Mouse (Mus musculus) neural tube, embryonic 11.5 days (tissue): ENCODE measurements around the gene Brip1. TPM values are rescaled to one million over a fixed set of nuclear protein-coding genes. Genes with fewer than 3 reads are reported as not detected.

Source experiments
- ATAC-seq: fragments of 200-750 bp; cut with Nextera tagmentation; 2 replicates; pipeline ENCODE4 v1.8.0; 2017; ENCODE audit warnings: moderate number of reproducible peaks, mild to moderate bottlenecking, moderate TSS enrichment, moderate library complexity; ENCODE audit not compliant: insufficient read depth, low FRiP score, low TSS enrichment
- DNase-seq: peaks from one replicate; pipeline ENCODE4 v3.0.0-alpha.2; 2015; ENCODE audit warnings: low spot score
- H3K27ac ChIP-seq: fragments of 300-500 bp; sonication (generic); 2 replicates; pipeline ENCODE4 v1.5.1; 2014; ENCODE audit warnings: low read depth, mild to moderate bottlenecking, low read length
- H3K27me3 ChIP-seq: fragments of 300-500 bp; sonication (generic); 2 replicates; pipeline ENCODE4 v1.6.1; 2014; ENCODE audit warnings: mild to moderate bottlenecking, low read length, mixed read lengths; ENCODE audit not compliant: control insufficient read depth, insufficient read depth
- H3K36me3 ChIP-seq: fragments of 300-500 bp; sonication (generic); 2 replicates; pipeline ENCODE4 v1.6.1; 2014; ENCODE audit warnings: mild to moderate bottlenecking, low read length, moderate library complexity, mixed read lengths; ENCODE audit not compliant: control insufficient read depth, insufficient read depth
- H3K4me1 ChIP-seq: fragments of 300-500 bp; sonication (generic); 2 replicates; pipeline ENCODE4 v1.6.1; 2014; ENCODE audit warnings: low read length, mixed read lengths; ENCODE audit not compliant: control insufficient read depth, insufficient read depth
- H3K4me2 ChIP-seq: fragments of 300-500 bp; sonication (generic); 2 replicates; pipeline ENCODE4 v1.6.1; 2014; ENCODE audit warnings: low read depth, mild to moderate bottlenecking, moderate library complexity
- H3K4me3 ChIP-seq: fragments of 300-500 bp; sonication (generic); 2 replicates; pipeline ENCODE4 v1.5.1; 2014; ENCODE audit warnings: low read depth, low read length
- H3K9ac ChIP-seq: fragments of 300-500 bp; sonication (generic); 2 replicates; pipeline ENCODE4 v1.6.1; 2014; ENCODE audit warnings: mild to moderate bottlenecking, low read length
- H3K9me3 ChIP-seq: fragments of 300-500 bp; sonication (generic); 2 replicates; pipeline ENCODE4 v1.6.1; 2016; ENCODE audit warnings: low read length; ENCODE audit not compliant: control insufficient read depth
- WGBS: fragments of 180-500 bp; shearing (Covaris S2); extraction: QIAGEN DNeasy Blood & Tissue Kit; methylation state at CpG from one replicate; pipeline ENCODE4 v1.1.7; 2014; 5-methylcytosine and 5-hydroxymethylcytosine counted together
- polyA plus RNA-seq: library from polyadenylated mRNA; unstranded; fragments of >200 nt; fragmentation: Nextera tagmentation; extraction: Ambion mirVana; gene quantifications from 2 replicates; pipeline ENCODE4 v1.2.1, GENCODE M21; 2014

Gene Brip1
- polyA plus RNA-seq, 1 experiment from 2014 or later, result 9.6 TPM

GRCm38 (mm10) chr11:86088815-86089214 lies 112.2 kb downstream of the Brip1 start:
- Histone ChIP-seq H3K27ac (no peak overlapping the region), H3K4me3 (no peak overlapping the region), H3K4me1 (no peaks in the 10 kb centered on the region), H3K9me3 (no peaks in the 10 kb centered on the region), H3K27me3 (no peaks in the 10 kb centered on the region), H3K4me2 (no peak overlapping the region), H3K9ac (no peak overlapping the region), H3K36me3 (no peaks in the 10 kb centered on the region)
- ATAC-seq (no peak), DNase-seq (no peak)

GRCm38 (mm10) chr11:86084522-86084921 lies 116.5 kb downstream of the Brip1 start:
- Histone ChIP-seq H3K9ac (no peak overlapping the region), H3K4me2 (no peak overlapping the region), H3K9me3 (no peaks in the 10 kb centered on the region), H3K4me1 (no peaks in the 10 kb centered on the region), H3K36me3 (no peaks in the 10 kb centered on the region), H3K27me3 (no peaks in the 10 kb centered on the region), H3K4me3 (no peak overlapping the region), H3K27ac (no peak overlapping the region)
- 91% methylated on average over 4 of the region's 4 CpGs for WGBS
- ATAC-seq, result no peak
- DNase-seq, result no peak

GRCm38 (mm10) chr11:86078025-86078424 lies 123.0 kb downstream of the Brip1 start:
- H3K4me1 ChIP-seq, result no peaks in the 10 kb centered on the region
- H3K9me3 ChIP-seq, result no peaks in the 10 kb centered on the region
- WGBS, result 93% methylated on average over 8 of the region's 8 CpGs
- no peak for DNase-seq
- no peaks in the 10 kb centered on the region for H3K27me3 ChIP-seq
- no peak overlapping the region for H3K27ac ChIP-seq
- H3K4me3 ChIP-seq, result no peak overlapping the region
- no peak overlapping the region for H3K4me2 ChIP-seq
- no peaks in the 10 kb centered on the region for H3K36me3 ChIP-seq
- no peak overlapping the region for H3K9ac ChIP-seq
- ATAC-seq, result no peak

- Histone ChIP-seq H3K4me2 (no peak overlapping the region), H3K4me1 (no peaks in the 10 kb centered on the region), H3K4me3 (no peak overlapping the region), H3K9ac (no peak overlapping the region), H3K9me3 (no peaks in the 10 kb centered on the region), H3K36me3 (no peaks in the 10 kb centered on the region), H3K27me3 (no peaks in the 10 kb centered on the region), H3K27ac (no peak overlapping the region)
- 88% methylated on average over 7 of the region's 7 CpGs for WGBS
- ATAC-seq (no peak), DNase-seq (no peak)
Measured at GRCm38 (mm10) chr11:86076966-86077365, 124.0 kb downstream of the Brip1 start.

- Histone ChIP-seq H3K4me1 (no peaks in the 10 kb centered on the region), H3K27me3 (no peaks in the 10 kb centered on the region), H3K4me2 (no peak overlapping the region), H3K9ac (no peak overlapping the region), H3K4me3 (no peak overlapping the region), H3K36me3 (no peaks in the 10 kb centered on the region), H3K9me3 (no peaks in the 10 kb centered on the region), H3K27ac (no peak overlapping the region)
- no peak for DNase-seq
- 97% methylated on average over 5 of the region's 5 CpGs for WGBS
- ATAC-seq, result no peak
Measured at GRCm38 (mm10) chr11:86076403-86076802, 124.6 kb downstream of the Brip1 start.

GRCm38 (mm10) chr11:86075371-86075770 lies 125.6 kb downstream of the Brip1 start:
- Histone ChIP-seq H3K9ac (no peak overlapping the region), H3K36me3 (no peaks in the 10 kb centered on the region), H3K9me3 (no peaks in the 10 kb centered on the region), H3K4me3 (no peak overlapping the region), H3K27me3 (no peaks in the 10 kb centered on the region), H3K27ac (no peak overlapping the region), H3K4me2 (no peak overlapping the region), H3K4me1 (no peaks in the 10 kb centered on the region)
- ATAC-seq, result no peak
- DNase-seq, result no peak
- WGBS, result 76% methylated on average over 1 of the region's 1 CpGs

GRCm38 (mm10) chr11:86068651-86069050 lies 132.3 kb downstream of the Brip1 start:
- Histone ChIP-seq H3K27ac (no peak overlapping the region), H3K36me3 (no peaks in the 10 kb centered on the region), H3K27me3 (no peaks in the 10 kb centered on the region), H3K4me1 (no peaks in the 10 kb centered on the region), H3K4me2 (no peak overlapping the region), H3K9ac (no peak overlapping the region), H3K4me3 (no peak overlapping the region), H3K9me3 (no peaks in the 10 kb centered on the region)
- no peak for ATAC-seq
- DNase-seq, result no peak
- WGBS, result 66% methylated on average over 6 of the region's 6 CpGs

GRCm38 (mm10) chr11:86067154-86067553 lies 133.8 kb downstream of the Brip1 start:
- no peak for ATAC-seq
- Histone ChIP-seq H3K4me2 (no peak overlapping the region), H3K9ac (no peak overlapping the region), H3K4me3 (no peak overlapping the region), H3K4me1 (no peaks in the 10 kb centered on the region), H3K27ac (no peak overlapping the region), H3K36me3 (no peaks in the 10 kb centered on the region), H3K9me3 (no peaks in the 10 kb centered on the region), H3K27me3 (no peaks in the 10 kb centered on the region)
- 79% methylated on average over 8 of the region's 8 CpGs for WGBS
- DNase-seq, result no peak

GRCm38 (mm10) chr11:86064881-86065280 lies 136.1 kb downstream of the Brip1 start:
- no peak overlapping the region for H3K9ac ChIP-seq
- no peaks in the 10 kb centered on the region for H3K9me3 ChIP-seq
- H3K4me3 ChIP-seq, result no peak overlapping the region
- H3K4me1 ChIP-seq, result no peaks in the 10 kb centered on the region
- no peak for DNase-seq
- no peaks in the 10 kb centered on the region for H3K36me3 ChIP-seq
- no peaks in the 10 kb centered on the region for H3K27me3 ChIP-seq
- no peak for ATAC-seq
- no peak overlapping the region for H3K27ac ChIP-seq
- 94% methylated on average over 5 of the region's 5 CpGs for WGBS
- no peak overlapping the region for H3K4me2 ChIP-seq
